Mouse (Mus musculus): ENCODE measurements around the gene Rad52.
A peak's percentile ranks its signal among the peaks of the same experiment; 100 is the strongest.

Gene Rad52

DNA sequence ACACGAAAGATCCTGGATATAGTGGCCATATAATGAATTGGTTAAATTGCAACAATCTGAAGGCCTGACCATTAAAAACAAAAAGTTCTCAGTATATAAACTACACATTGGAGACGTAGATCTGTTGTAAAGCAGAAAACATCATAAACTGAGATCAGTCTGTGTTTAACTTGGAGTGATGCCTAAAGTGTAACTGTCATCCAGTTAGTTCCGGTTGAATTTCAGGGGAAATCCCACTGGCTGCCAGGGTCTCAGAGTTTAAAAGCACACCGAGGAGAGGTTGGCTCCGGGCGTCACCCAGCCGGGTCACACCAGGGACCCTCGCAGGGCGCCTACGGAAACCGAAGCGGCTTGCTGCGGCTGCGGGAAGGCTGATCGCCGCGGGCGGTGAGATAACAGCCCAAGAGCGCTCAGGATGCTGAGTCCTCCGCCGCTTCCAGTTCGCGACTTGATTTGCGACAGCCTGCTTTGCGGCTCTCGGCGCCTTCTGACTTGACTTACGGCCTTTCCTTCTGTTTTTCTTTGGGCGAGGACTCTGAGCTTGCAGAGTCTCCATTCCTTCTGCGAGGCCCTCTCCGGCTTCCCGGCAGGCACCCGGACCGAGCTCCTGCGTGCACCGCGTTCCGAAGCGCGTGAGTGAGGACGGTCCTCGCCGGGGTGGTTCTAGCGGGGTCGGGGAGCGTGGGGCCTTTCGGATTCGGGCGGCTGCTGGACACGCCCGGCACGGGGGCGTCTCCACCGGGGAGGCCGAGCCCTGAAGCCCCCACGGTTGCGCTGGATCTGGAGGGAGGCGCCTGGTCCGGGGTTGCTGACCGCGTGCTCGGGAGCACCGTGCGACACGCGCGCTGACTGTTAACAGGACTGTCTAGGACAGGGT, at the start of gene Rad52:
Gene Rad52, plus strand, starts transcription at position 495 of the 877 bp plus-strand sequence.
- DNase-seq (ENCODE audit: low read depth, low spot score), result peak; percentile 91

GRCm38 (mm10) chr6:119854156-119854555, 48.3 kb upstream of the Rad52 start:
- DNase-seq (ENCODE audit: low read depth, low spot score), result no peak

DNA sequence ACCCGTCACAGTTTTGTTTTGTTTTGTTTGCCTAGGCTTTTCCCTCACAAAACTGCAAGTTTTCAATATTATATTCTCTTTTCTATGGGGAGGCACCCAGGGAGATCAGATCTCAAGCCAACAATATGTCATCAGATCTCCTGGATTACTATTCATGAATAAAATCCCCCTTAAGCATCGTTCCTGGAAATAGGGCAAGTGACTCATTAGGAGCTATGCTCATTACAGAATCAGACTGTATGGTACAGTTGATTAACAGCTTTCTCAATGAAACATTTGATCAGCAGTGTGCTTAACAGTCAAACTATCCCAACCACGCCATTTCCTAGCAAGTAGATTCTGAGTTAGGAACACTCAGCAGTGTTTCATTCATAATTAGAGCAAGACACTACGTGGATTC, 47.0 kb upstream of the Rad52 start:
- no peak for DNase-seq (ENCODE audit: low read depth, low spot score)

DNA sequence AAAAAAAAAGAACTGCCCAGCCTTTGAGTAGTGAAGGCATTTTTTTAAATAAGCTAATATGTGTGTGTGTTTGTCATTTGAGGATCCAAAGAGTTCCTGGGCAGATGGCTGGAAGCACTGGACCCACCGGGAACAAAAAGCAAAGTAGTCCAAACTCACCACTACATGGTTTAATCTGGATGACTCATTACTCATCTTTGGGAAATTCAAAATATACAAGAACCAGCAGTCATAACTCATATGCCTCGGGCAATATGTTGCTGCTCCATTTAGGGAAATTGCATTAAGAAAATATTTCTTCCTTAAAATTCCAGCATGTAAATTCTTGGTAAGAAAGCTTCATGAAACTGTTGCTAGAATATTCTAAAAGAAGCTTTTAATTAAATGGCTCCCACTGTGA, 42.3 kb upstream of the Rad52 start:
- DNase-seq (ENCODE audit: low read depth, low spot score), result no peak

- DNase-seq (ENCODE audit: low read depth, low spot score), result no peak
Measured at GRCm38 (mm10) chr6:119861519-119861918, 41.0 kb upstream of the Rad52 start.

DNA sequence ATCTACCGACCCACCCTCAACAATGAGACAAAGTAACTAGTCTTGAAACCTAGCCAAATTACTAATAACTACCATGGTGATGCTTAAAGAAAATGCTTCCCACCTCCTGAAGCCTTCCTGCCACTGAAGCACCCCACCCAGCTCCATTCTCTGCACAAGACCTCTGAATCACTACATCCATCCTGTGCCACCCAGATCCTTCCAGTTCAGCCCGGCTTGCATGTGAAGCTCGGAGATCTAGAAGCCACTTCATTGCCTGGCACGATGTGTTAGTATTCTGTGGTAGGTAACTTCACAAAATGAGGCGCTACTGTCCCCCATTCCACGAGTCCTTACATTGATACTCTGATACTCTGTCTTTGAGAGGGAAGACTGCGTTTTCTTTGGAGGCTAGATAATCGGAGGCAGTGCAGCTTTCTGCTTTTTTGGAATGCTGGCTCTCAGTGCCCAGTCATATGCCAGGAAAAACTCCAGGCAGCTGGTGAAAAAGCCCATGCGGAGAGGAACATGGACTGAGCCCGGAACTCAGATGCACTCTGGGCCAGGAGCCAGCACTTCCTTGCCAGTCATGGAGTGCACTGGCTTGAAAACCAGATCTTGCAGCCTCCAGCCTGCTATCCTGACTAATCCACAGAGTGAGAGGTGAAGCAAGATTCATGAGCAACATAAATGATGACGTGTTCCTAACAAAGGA, 38.0 kb upstream of the Rad52 start:
- DNase-seq (ENCODE audit: low read depth, low spot score), result no peak

GRCm38 (mm10) chr6:119883151-119883550, 19.3 kb upstream of the Rad52 start:
- DNase-seq (ENCODE audit: low read depth, low spot score), result no peak

GRCm38 (mm10) chr6:119892711-119893110, 9.8 kb upstream of the Rad52 start:
- DNase-seq (ENCODE audit: low read depth, low spot score), result no peak

DNA sequence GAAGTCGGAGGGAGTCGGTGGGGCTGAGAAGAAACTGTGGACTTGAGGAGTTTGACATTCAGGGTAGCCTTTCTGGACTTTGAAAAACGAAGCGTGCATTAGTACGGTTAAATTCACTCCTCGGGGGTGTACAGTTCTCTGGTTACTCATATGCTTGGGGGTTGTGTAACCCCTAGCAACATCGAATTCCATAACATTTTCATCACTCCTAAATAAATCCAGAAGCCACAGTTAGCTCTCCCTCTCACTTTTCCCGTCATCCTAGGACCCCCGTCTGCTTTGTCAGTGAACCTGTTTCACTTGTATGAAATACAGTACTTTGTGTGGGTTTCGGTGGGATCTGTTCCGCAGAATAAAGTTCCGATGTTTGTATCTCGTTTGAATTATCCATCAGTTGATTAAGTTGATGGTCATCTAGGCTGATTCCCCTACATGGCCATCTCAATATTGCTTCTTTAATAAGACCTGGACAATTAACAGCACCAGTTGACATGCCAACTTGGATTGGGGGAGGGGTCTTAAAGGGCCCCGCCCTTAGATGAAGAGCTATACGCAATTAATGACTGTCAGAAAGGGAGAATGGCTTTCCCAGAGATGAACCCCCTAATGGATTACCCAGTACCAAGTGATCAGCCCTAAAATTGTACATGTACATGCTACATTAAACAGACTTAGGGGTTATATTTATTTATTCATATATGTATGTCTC, 737 bp downstream of the Rad52 start:
- DNase-seq (ENCODE audit: low read depth, low spot score), result no peak

GRCm38 (mm10) chr6:119905461-119905860, 3.0 kb downstream of the Rad52 start:
- DNase-seq (ENCODE audit: low read depth, low spot score), result no peak

DNA sequence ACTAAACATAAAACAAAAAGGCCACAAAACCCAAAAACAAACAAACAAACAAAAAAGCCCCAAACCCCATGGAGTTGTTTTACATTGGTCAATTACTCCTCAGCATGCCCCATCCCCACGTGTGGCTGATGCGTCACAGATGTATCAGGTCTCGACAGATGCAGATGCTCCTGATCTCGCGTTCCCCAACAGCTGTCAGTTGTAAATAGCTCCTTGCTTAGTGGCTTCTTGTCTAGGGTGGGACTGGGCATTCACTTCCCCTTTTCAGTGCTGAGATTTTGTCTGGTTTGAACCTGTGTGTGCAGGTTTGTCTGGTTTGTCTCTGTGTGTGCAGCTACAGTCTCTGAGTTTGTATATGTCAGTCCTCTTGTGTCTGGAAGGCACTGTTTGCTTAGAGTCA, 9.5 kb downstream of the Rad52 start:
- DNase-seq (ENCODE audit: low read depth, low spot score), result no peak

DNA sequence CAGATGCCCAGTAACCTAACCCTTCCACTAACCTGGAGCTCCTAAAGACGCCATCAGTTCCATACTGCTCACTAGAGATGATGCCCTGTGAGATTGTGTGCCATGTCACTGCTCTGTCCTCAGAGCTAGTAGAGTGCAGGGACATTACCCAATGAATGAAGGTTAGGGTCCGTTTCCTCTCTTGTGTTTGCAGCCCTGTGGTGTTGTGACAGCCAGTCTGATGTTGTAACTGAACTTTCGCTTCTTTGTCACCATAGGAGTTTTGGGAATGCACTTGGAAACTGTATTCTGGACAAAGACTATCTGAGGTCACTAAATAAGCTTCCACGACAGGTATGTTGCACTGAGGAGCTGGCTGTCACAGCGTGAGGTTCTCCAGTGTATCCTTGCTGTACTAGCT, 13.2 kb downstream of the Rad52 start:
- no peak for DNase-seq (ENCODE audit: low read depth, low spot score)

DNA sequence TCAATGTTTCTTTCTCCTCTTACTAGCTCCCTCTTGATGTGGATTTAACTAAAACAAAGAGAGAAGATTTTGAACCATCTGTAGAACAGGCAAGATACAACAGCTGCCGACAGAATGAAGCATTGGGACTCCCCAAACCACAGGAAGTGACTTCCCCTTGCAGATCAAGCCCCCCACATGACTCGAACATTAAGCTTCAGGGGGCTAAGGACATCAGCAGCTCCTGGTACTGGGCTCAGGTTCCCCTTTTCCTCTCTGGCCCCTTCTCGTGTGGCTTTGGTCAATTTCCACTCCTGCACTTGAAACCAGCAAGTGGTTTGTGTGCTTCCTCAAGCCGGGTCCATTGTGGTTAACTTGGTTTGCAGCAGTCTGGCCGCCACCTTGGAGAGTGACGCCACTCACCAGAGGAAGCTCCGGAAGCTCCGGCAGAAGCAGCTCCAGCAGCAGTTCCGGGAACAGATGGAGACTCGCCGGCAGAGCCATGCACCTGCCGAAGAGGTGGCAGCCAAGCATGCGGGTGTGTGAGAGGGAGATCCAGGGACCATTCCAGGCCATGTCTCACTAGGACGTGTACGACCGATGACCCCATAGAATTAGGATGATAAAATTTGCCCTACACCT, 16.2 kb downstream of the Rad52 start:
- peak; percentile 57 for DNase-seq (ENCODE audit: low read depth, low spot score)

DNA sequence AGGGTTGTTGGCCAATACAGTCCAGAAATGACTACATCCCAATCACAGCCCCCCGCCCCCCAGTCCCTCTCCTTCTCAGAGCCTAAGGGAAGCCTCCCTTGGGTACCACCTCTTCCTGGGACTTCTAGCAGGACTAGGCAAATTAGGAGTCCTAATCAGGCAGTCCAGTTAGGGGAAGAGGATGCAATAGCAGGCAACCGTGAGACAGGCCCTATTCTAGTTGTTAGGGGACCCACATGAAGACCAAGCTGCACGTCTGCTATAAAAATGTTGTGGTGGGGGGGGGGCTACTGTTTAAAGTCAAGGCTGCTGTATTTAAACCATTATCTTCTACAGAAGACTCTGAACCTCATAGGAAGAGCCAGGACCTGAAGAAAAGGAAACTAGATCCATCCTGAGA, 19.6 kb downstream of the Rad52 start:
- no peak for DNase-seq (ENCODE audit: low read depth, low spot score)

- no peak for DNase-seq (ENCODE audit: low read depth, low spot score)
Measured at GRCm38 (mm10) chr6:119922544-119922943, 20.0 kb downstream of the Rad52 start.

DNA sequence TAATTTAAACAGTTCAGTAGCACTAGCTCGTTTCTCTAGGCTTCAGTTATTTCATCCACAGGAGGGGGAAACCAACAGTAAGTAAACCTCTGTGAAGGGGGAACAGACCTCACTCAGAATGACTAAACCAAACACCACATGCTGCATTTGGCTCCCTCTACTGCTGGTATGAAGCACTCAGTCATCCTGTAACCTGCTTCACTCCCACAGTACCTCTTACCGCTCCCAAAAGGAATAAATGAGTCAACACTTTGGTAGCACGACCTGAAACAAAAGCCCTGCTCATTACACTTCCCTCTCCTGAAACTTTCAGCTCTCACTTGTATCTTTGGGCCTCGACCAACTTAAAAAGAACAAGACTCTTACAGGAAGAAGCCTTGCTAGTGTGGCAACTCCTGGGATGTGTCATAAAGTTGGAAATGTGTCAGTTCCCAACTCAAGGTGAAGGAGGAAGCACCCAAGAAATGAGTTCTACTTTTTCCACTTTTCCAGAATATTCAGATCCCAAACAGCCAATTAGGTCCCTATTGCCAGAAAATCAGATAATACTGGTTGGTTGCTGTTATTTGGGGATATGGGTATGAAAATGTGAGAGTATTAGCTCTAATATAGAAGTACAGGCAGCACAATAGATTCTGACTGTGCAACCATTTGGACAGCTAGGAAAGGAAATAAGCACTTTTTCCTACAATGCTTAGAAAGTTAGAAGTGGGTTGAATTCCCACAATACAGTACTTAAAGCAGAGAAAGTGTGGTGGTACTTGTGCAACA, 21.9 kb downstream of the Rad52 start:
- peak; percentile 18 for DNase-seq (ENCODE audit: low read depth, low spot score)

Data from CD4-positive helper T cell, adult 2 months (primary cell).